Mouse (Mus musculus) thymus, adult 2 months (tissue): ENCODE results near the gene Rcor2. TPM values are rescaled to one million over a fixed set of nuclear protein-coding genes. Genes with fewer than 3 reads are reported as not detected.

Experiments used
- DNase-seq: peaks from one replicate; pipeline ENCODE4 v3.0.0; 2021
- H3K27ac ChIP-seq: fragments of 200-500 bp; 2 replicates; pipeline ENCODE4 v1.5.1; 2012; ENCODE audit warnings: low read length, control low read depth; ENCODE audit not compliant: control insufficient read depth, insufficient read depth
- H3K27me3 ChIP-seq: fragments of 200-500 bp; 2 replicates; pipeline ENCODE4 v1.6.1; 2012; ENCODE audit warnings: mild to moderate bottlenecking, low read length, moderate library complexity, mixed read lengths; ENCODE audit not compliant: control insufficient read depth, insufficient read depth
- H3K36me3 ChIP-seq: fragments of 200-500 bp; 2 replicates; pipeline ENCODE4 v1.6.1; 2012; ENCODE audit warnings: mild to moderate bottlenecking, low read length, moderate library complexity; ENCODE audit not compliant: control insufficient read depth, insufficient read depth
- H3K4me1 ChIP-seq: fragments of 200-500 bp; replicated peaks from 2 replicates; pipeline ENCODE4 v1.6.1; 2012; ENCODE audit warnings: low read length; ENCODE audit not compliant: control insufficient read depth, insufficient read depth
- H3K4me3 ChIP-seq: fragments of 200-500 bp; 2 replicates; pipeline ENCODE4 v1.5.1; 2012; ENCODE audit warnings: mild to moderate bottlenecking, low read length, control low read depth, moderate library complexity; ENCODE audit not compliant: control insufficient read depth, insufficient read depth
- CTCF ChIP-seq: fragments of 200-500 bp; IDR thresholded peaks from 2 replicates; pipeline ENCODE4 v1.5.1; 2012; ENCODE audit warnings: mild to moderate bottlenecking, control low read depth, low read length, moderate library complexity, borderline replicate concordance; ENCODE audit not compliant: control insufficient read depth, poor library complexity, insufficient read depth; ENCODE audit errors: extremely low read depth
- POLR2A ChIP-seq: fragments of 200-500 bp; IDR thresholded peaks from 2 replicates; pipeline ENCODE4 v1.6.1; 2012; ENCODE audit warnings: mild to moderate bottlenecking, low read length, control low read depth, moderate library complexity; ENCODE audit not compliant: control insufficient read depth, poor library complexity, insufficient read depth; ENCODE audit errors: extremely low read depth
- WGBS: fragments of 180-500 bp; shearing (Covaris S2); methylation state at CpG from one replicate; pipeline ENCODE4 v1.1.7; 2018; 5-methylcytosine and 5-hydroxymethylcytosine counted together
- polyA plus RNA-seq: library from polyadenylated mRNA; depleted of rRNA; stranded (reverse); fragments of >200 nt; gene quantifications from 2 replicates; pipeline ENCODE4 v1.2.3, GENCODE M21; 2012

Rcor2 gene
- polyA plus RNA-seq, 1 experiment = 31.2 TPM

- no peaks in the 10 kb centered on the region for H3K27me3 ChIP-seq
- 0 out of 2 replicates have a peak, but pooled peaks have one; percentile 53 for TF ChIP-seq POLR2A
- peak; percentile 12; the same call in 1 of the 2 replicates for TF ChIP-seq CTCF
- H3K36me3 ChIP-seq = no peaks in the 10 kb centered on the region
- peaks cover 35% of the 10 kb centered on the region for H3K4me1 ChIP-seq
- H3K27ac ChIP-seq = peak overlapping the region; percentile 36
- WGBS = under 1% methylated on average over 97 of the region's 97 CpGs
- peak overlapping the region; percentile 96 for H3K4me3 ChIP-seq
- DNase-seq = peak; percentile 90
Observed at GRCm38 (mm10) chr19:7267781-7268721, 926 bp downstream of the Rcor2 start.

GRCm38 (mm10) chr19:7268722-7269090, 1.6 kb downstream of the Rcor2 start:
- peak overlapping the region; percentile 96 for H3K4me3 ChIP-seq
- no peaks in the 10 kb centered on the region for H3K27me3 ChIP-seq
- WGBS = under 1% methylated on average over 30 of the region's 30 CpGs
- peak overlapping the region; percentile 36 for H3K27ac ChIP-seq
- H3K4me1 ChIP-seq = peaks cover 35% of the 10 kb centered on the region
- DNase-seq = peak; percentile 91
- TF ChIP-seq CTCF = peak; percentile 97
- no peak for TF ChIP-seq POLR2A
- H3K36me3 ChIP-seq = no peaks in the 10 kb centered on the region

- 33% methylated on average over 11 of the region's 11 CpGs for WGBS
- H3K36me3 ChIP-seq = no peaks in the 10 kb centered on the region
- peak overlapping the region; percentile 96 for H3K4me3 ChIP-seq
- H3K27ac ChIP-seq = no peak overlapping the region
- peaks cover 38% of the 10 kb centered on the region for H3K4me1 ChIP-seq
- no peaks in the 10 kb centered on the region for H3K27me3 ChIP-seq
- DNase-seq = no peak
- TF ChIP-seq POLR2A (no peak), CTCF (no peak)
Observed at GRCm38 (mm10) chr19:7269290-7270044, 2.3 kb downstream of the Rcor2 start.

GRCm38 (mm10) chr19:7273486-7273885, 6.4 kb downstream of the Rcor2 start:
- Histone ChIP-seq H3K4me1 (peaks cover 24% of the 10 kb centered on the region), H3K36me3 (peaks cover 18% of the 10 kb centered on the region), H3K27ac (no peak overlapping the region), H3K4me3 (no peak overlapping the region), H3K27me3 (no peaks in the 10 kb centered on the region)
- TF ChIP-seq POLR2A = no peak
- TF ChIP-seq CTCF = no peak
- 97% methylated on average over 4 of the region's 4 CpGs for WGBS
- DNase-seq = no peak

GRCm38 (mm10) chr19:7274326-7274990, 7.3 kb downstream of the Rcor2 start:
- H3K36me3 ChIP-seq = peaks cover 18% of the 10 kb centered on the region
- H3K27ac ChIP-seq = no peak overlapping the region
- TF ChIP-seq POLR2A = no peak
- TF ChIP-seq CTCF = no peak
- no peaks in the 10 kb centered on the region for H3K27me3 ChIP-seq
- H3K4me1 ChIP-seq = peaks cover 14% of the 10 kb centered on the region
- no peak for DNase-seq
- 30% methylated on average over 13 of the region's 13 CpGs for WGBS
- H3K4me3 ChIP-seq = no peak overlapping the region

GRCm38 (mm10) chr19:7275131-7275789, 8.1 kb downstream of the Rcor2 start:
- no peaks in the 10 kb centered on the region for H3K27me3 ChIP-seq
- 82% methylated on average over 7 of the region's 7 CpGs for WGBS
- TF ChIP-seq POLR2A (no peak), CTCF (no peak)
- peaks cover 18% of the 10 kb centered on the region for H3K36me3 ChIP-seq
- DNase-seq = no peak
- no peak overlapping the region for H3K27ac ChIP-seq
- H3K4me3 ChIP-seq = no peak overlapping the region
- peaks cover 7% of the 10 kb centered on the region for H3K4me1 ChIP-seq
